9 mouse cellular contexts compared by ENCODE assay signal in the genomic region with DNA sequence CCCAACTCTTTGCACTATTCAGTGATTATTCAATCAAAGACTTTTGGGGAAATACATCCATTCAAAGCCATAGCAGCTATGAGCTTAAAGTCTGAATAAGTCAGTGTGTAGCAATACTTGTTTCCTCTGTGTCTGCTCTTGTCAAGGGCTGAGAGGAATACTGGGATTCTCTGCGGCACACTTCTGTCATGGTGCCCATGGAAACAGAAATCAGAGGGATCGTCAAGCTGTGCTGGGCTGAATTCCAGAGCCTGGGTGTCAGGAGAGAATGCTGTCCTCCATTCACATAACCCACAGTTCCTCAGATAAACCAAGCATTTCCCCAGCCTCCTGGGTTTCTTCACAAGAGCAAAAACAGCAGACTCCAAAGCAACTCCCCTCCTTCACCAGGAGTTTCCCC. TPM values are rescaled to one million over a fixed set of nuclear protein-coding genes. Genes with fewer than 3 reads are reported as not detected.
DNase-seq lines count a peak whose midpoint lies in the region; ATAC-seq lines count a peak whose summit lies in the region.
"Had no signal": no experiment of that assay in that cellular context is flagged by ENCODE, and none has a peak within 500 bp of the region (broad histone marks: within the 10 kb centered on the region; RNA-seq: fewer than 3 reads in every experiment).

No protein-coding gene starts in this region.

- no peak for ATAC-seq in neural tube, embryonic 11.5 days (ENCODE audit: insufficient read depth, low FRiP score, low TSS enrichment)
- ATAC-seq in forebrain, embryonic 16.5 days: peak; percentile 54
- ATAC-seq in megakaryocyte, adult 5-6 weeks (ENCODE audit: poor library complexity, severe bottlenecking): no peak
- ATAC-seq in monocyte, adult 5-6 weeks (replicated peaks; ENCODE audit: insufficient number of reproducible peaks, low FRiP score, low TSS enrichment, poor library complexity, severe bottlenecking): no peak
- no peak for ATAC-seq in liver, embryonic 11.5 days (replicated peaks; ENCODE audit: low FRiP score)

- H3K4me3 ChIP-seq in neural tube, embryonic 11.5 days (ENCODE audit: low read depth, low read length): no peak overlapping the region
- H3K4me3 ChIP-seq in forebrain, embryonic 16.5 days (replicated peaks; ENCODE audit: low read length): no peak overlapping the region
- no peak overlapping the region for H3K4me3 ChIP-seq in midbrain, embryonic 10.5 days
- no peak overlapping the region for H3K4me3 ChIP-seq in liver, embryonic 11.5 days (ENCODE audit: low read depth, low read length)
- H3K4me3 ChIP-seq: liver, embryonic 15.5 days had no signal

- no peaks in the 10 kb centered on the region for H3K9me3 ChIP-seq in neural tube, embryonic 11.5 days (ENCODE audit: control insufficient read depth, low read length)
- no peaks in the 10 kb centered on the region for H3K9me3 ChIP-seq in forebrain, embryonic 16.5 days (ENCODE audit: control insufficient read depth, low read length)
- no peaks in the 10 kb centered on the region for H3K9me3 ChIP-seq in midbrain, embryonic 10.5 days (replicated peaks)
- H3K9me3 ChIP-seq in liver, embryonic 11.5 days (ENCODE audit: control insufficient read depth, low read length): no peaks in the 10 kb centered on the region
- H3K9me3 ChIP-seq: liver, embryonic 15.5 days had no signal

- peak; percentile 27 for DNase-seq in neural tube, embryonic 11.5 days (ENCODE audit: low spot score)
- no peak for DNase-seq in neural tube, embryonic 10.5 days (ENCODE audit: extremely low spot score, low spot score)
- peak; percentile 76 for DNase-seq in layer of hippocampus, adult 11-12 months (ENCODE audit: low spot score)
- peak; percentile 48 for DNase-seq in midbrain, embryonic 10.5 days (ENCODE audit: low spot score)
- DNase-seq in liver, embryonic 11.5 days (ENCODE audit: low spot score): no peak

- H3K4me2 ChIP-seq in neural tube, embryonic 11.5 days (ENCODE audit: low read depth): no peak overlapping the region
- no peak overlapping the region for H3K4me2 ChIP-seq in forebrain, embryonic 16.5 days (ENCODE audit: low read length)
- H3K4me2 ChIP-seq in liver, embryonic 11.5 days: no peak overlapping the region
- H3K4me2 ChIP-seq: liver, embryonic 15.5 days had no signal

- H3K4me1 ChIP-seq in neural tube, embryonic 11.5 days (ENCODE audit: control insufficient read depth, insufficient read depth, low read length): peaks cover 6% of the 10 kb centered on the region
- peaks cover 45% of the 10 kb centered on the region for H3K4me1 ChIP-seq in forebrain, embryonic 16.5 days (replicated peaks; ENCODE audit: control insufficient read depth, insufficient read depth, low read length)
- peaks cover 39% of the 10 kb centered on the region for H3K4me1 ChIP-seq in midbrain, embryonic 10.5 days
- H3K4me1 ChIP-seq in liver, embryonic 11.5 days (replicated peaks; ENCODE audit: control insufficient read depth, insufficient read depth, low read length): peaks cover 4% of the 10 kb centered on the region

- no peaks in the 10 kb centered on the region for H3K27me3 ChIP-seq in neural tube, embryonic 11.5 days (ENCODE audit: control insufficient read depth, insufficient read depth, low read length)
- H3K27me3 ChIP-seq in forebrain, embryonic 16.5 days (replicated peaks; ENCODE audit: control insufficient read depth, insufficient read depth, low read length): no peaks in the 10 kb centered on the region
- peaks cover 40% of the 10 kb centered on the region for H3K27me3 ChIP-seq in midbrain, embryonic 10.5 days (ENCODE audit: low read depth, poor library complexity, severe bottlenecking)
- H3K27me3 ChIP-seq in liver, embryonic 11.5 days (replicated peaks; ENCODE audit: control insufficient read depth, insufficient read depth, low read length): no peaks in the 10 kb centered on the region; the same call in 1 of the 2 replicates
- H3K27me3 ChIP-seq: liver, embryonic 15.5 days had no signal

- WGBS in neural tube, embryonic 11.5 days: 19% methylated on average over 2 of the region's 2 CpGs
- 4% methylated on average over 2 of the region's 2 CpGs for WGBS in forebrain, embryonic 16.5 days
- WGBS in midbrain, embryonic 10.5 days: 20% methylated on average over 2 of the region's 2 CpGs
- WGBS in liver, embryonic 11.5 days: 53% methylated on average over 2 of the region's 2 CpGs

- H3K9ac ChIP-seq in neural tube, embryonic 11.5 days (ENCODE audit: low read length): no peak overlapping the region
- no peak overlapping the region for H3K9ac ChIP-seq in forebrain, embryonic 16.5 days (replicated peaks; ENCODE audit: low read depth, low read length)
- H3K9ac ChIP-seq in liver, embryonic 11.5 days (ENCODE audit: low read depth, low read length): no peak overlapping the region
- H3K9ac ChIP-seq: liver, embryonic 15.5 days had no signal

- no peak overlapping the region for H3K27ac ChIP-seq in neural tube, embryonic 11.5 days (ENCODE audit: low read depth, low read length)
- H3K27ac ChIP-seq in forebrain, embryonic 16.5 days (ENCODE audit: low read length): peak overlapping the region; percentile 86
- 0 out of 2 replicates have a peak overlapping the region, but pooled peaks have one; percentile 9 for H3K27ac ChIP-seq in midbrain, embryonic 10.5 days (replicated peaks)
- no peak overlapping the region for H3K27ac ChIP-seq in liver, embryonic 11.5 days (ENCODE audit: low read depth, low read length)
- H3K27ac ChIP-seq: liver, embryonic 15.5 days had no signal

- no peaks in the 10 kb centered on the region for H3K36me3 ChIP-seq in neural tube, embryonic 11.5 days (ENCODE audit: control insufficient read depth, insufficient read depth, low read length)
- H3K36me3 ChIP-seq in forebrain, embryonic 16.5 days (ENCODE audit: control insufficient read depth, insufficient read depth): no peaks in the 10 kb centered on the region
- no peaks in the 10 kb centered on the region for H3K36me3 ChIP-seq in midbrain, embryonic 10.5 days
- H3K36me3 ChIP-seq in liver, embryonic 11.5 days (ENCODE audit: control insufficient read depth, insufficient read depth, low read length): no peaks in the 10 kb centered on the region
- H3K36me3 ChIP-seq: liver, embryonic 15.5 days had no signal

RNA-seq across cellular contexts. Expression of gene Znrf2, which starts 58.6 kb away (rescaled TPM):
- polyA plus RNA-seq in neural tube, embryonic 11.5 days (2014; fragmentation: Nextera tagmentation; extraction: Ambion mirVana): 2.5 and 3.3 TPM in 2 replicates
- polyA plus RNA-seq in forebrain, embryonic 16.5 days (2015; fragmentation: Nextera tagmentation; extraction: Ambion mirVana): 19.5 and 23.2 TPM in 2 replicates
- 2.2 and 2.4 TPM in 2 replicates for polyA plus RNA-seq in midbrain, embryonic 10.5 days (2016; fragmentation: Nextera tagmentation; extraction: Ambion mirVana)
- 78.0 and 83.0 TPM in 2 replicates for total RNA-seq in megakaryocyte, adult 5-6 weeks (2015)
- 76.2 and 77.6 TPM in 2 replicates for total RNA-seq in megakaryocyte, adult 5-6 weeks (2017)
- 73.5 to 140 TPM (median 84.1 TPM) in 3 replicates for total RNA-seq in monocyte, adult 5-6 weeks (2017)
- polyA plus RNA-seq in liver, embryonic 11.5 days (2014; fragmentation: Nextera tagmentation; extraction: Ambion mirVana): 3.9 and 4.1 TPM in 2 replicates

Comparison
In these comparisons a context has a peak if more than half of its experiments do, and no peak if none do; other contexts are left out.
1. DNase-seq: peak in neural tube, embryonic 11.5 days (single experiment), layer of hippocampus, adult 11-12 months (single experiment) and midbrain, embryonic 10.5 days (single experiment); none in neural tube, embryonic 10.5 days (single experiment) and liver, embryonic 11.5 days (single experiment).
2. H3K27ac ChIP-seq: peak in forebrain, embryonic 16.5 days (single experiment) and midbrain, embryonic 10.5 days (single experiment); none in neural tube, embryonic 11.5 days (single experiment) and liver, embryonic 11.5 days (single experiment).